Mouse (Mus musculus) ES-Bruce4 (cell line): ENCODE results near the gene Pank3.

ENCODE experiments used
- CTCF ChIP-seq: IDR thresholded peaks from one replicate; pipeline ENCODE4 v1.8.1; 2011; ENCODE audit warnings: low read depth, low read length
- EP300 ChIP-seq: IDR thresholded peaks from 2 replicates; pipeline ENCODE4 v1.6.1; 2011; ENCODE audit warnings: low read depth, low read length; ENCODE audit not compliant: insufficient read depth
- POLR2A ChIP-seq: IDR thresholded peaks from one replicate; pipeline ENCODE4 v1.8.1; 2011; ENCODE audit warnings: low read length; ENCODE audit not compliant: insufficient read depth

GRCm38 (mm10) chr11:35832139-35832538, 62.9 kb downstream of the Pank3 start:
- TF ChIP-seq POLR2A (no peak), EP300 (no peak), CTCF (no peak)
